In the genomic region with DNA sequence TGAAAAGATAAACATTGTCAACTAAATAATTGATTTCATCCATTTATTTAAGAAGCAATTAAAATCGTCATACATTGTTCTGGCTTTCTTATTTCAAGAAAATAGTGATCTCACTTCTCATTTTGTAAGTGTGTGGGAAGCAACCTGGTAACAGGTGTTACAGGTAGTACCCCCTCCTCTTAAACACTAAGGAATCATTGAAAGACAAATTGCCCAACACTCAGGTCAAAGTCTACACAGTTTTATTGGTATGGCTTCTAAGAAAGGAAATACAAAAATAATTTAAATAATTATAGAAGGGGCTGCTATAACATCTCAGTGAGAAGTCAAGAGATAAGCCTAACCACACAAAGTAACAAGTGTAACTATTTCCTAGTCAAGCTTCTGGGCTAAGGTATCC, we compare ENCODE assay signal across 27 mouse cellular contexts.
"Had no signal": no experiment of that assay in that cellular context is flagged by ENCODE, and none has a peak within 500 bp of the region (broad histone marks: within the 10 kb centered on the region; RNA-seq: fewer than 3 reads in every experiment).

No protein-coding gene starts in this region.

- H3K27me3 ChIP-seq: embryonic facial prominence, embryonic 12.5 days; embryonic facial prominence, embryonic 15.5 days; forebrain, embryonic 12.5 days; forebrain, embryonic 13.5 days; forebrain, embryonic 15.5 days had no signal

- ATAC-seq: forebrain, embryonic 13.5 days; forebrain, embryonic 14.5 days; forebrain, embryonic 15.5 days; forebrain, embryonic 16.5 days had no signal

- DNase-seq: cerebellum, adult 8-10 months; cerebellum, adult 9-10 months; cerebellum, adult 9-11 months; cerebellum, postnatal 10 days; cerebellum, postnatal 14 days; cerebellum, postnatal 25 days; cerebellum, postnatal 36 days; embryo, embryonic 11 days; gastrocnemius, adult 2 months; gastrocnemius, postnatal 10 days; gastrocnemius, postnatal 14 days; gastrocnemius, postnatal 25 days; gastrocnemius, postnatal 36 days; heart, adult 11 months; heart, adult 18-20 months; heart, adult 2 months had no signal

- H3K9ac ChIP-seq: embryonic facial prominence, embryonic 12.5 days; embryonic facial prominence, embryonic 13.5 days; embryonic facial prominence, embryonic 15.5 days; forebrain, embryonic 12.5 days; forebrain, embryonic 13.5 days; forebrain, embryonic 15.5 days had no signal

- H3K27ac ChIP-seq: embryonic facial prominence, embryonic 10.5 days; embryonic facial prominence, embryonic 12.5 days; embryonic facial prominence, embryonic 13.5 days; embryonic facial prominence, embryonic 15.5 days; forebrain, embryonic 10.5 days; forebrain, embryonic 12.5 days; forebrain, embryonic 13.5 days; forebrain, embryonic 15.5 days; gastrocnemius, adult 2 months; heart, adult 2 months had no signal

- H3K4me1 ChIP-seq: embryonic facial prominence, embryonic 15.5 days had no signal

- H3K9me3 ChIP-seq: embryonic facial prominence, embryonic 10.5 days; embryonic facial prominence, embryonic 12.5 days; embryonic facial prominence, embryonic 13.5 days; embryonic facial prominence, embryonic 15.5 days; forebrain, embryonic 10.5 days; forebrain, embryonic 12.5 days; forebrain, embryonic 13.5 days; forebrain, embryonic 15.5 days had no signal

- H3K4me2 ChIP-seq: embryonic facial prominence, embryonic 12.5 days; embryonic facial prominence, embryonic 13.5 days; embryonic facial prominence, embryonic 15.5 days; forebrain, embryonic 12.5 days; forebrain, embryonic 13.5 days; forebrain, embryonic 15.5 days had no signal

- H3K36me3 ChIP-seq: embryonic facial prominence, embryonic 10.5 days; embryonic facial prominence, embryonic 12.5 days; embryonic facial prominence, embryonic 13.5 days; embryonic facial prominence, embryonic 15.5 days; forebrain, embryonic 10.5 days; forebrain, embryonic 12.5 days; forebrain, embryonic 15.5 days had no signal

- H3K4me3 ChIP-seq: embryonic facial prominence, embryonic 10.5 days; embryonic facial prominence, embryonic 12.5 days; embryonic facial prominence, embryonic 13.5 days; embryonic facial prominence, embryonic 15.5 days; erythroblast, embryonic 14.5 days; forebrain, embryonic 10.5 days; forebrain, embryonic 12.5 days; forebrain, embryonic 13.5 days; forebrain, embryonic 15.5 days; gastrocnemius, adult 2 months; heart, adult 2 months had no signal
